Mouse (Mus musculus) forebrain, embryonic 11.5 days (tissue): ENCODE measurements around the gene Iqgap2. TPM values are rescaled to one million over a fixed set of nuclear protein-coding genes. Genes with fewer than 3 reads are reported as not detected.

Experiments
- ATAC-seq: fragments of 200-750 bp; cut with Nextera tagmentation; replicated peaks from 2 replicates; pipeline ENCODE4 v1.8.0; 2017; ENCODE audit warnings: moderate TSS enrichment; ENCODE audit not compliant: low FRiP score
- DNase-seq: peaks from one replicate; pipeline ENCODE4 v3.0.0-alpha.2; 2017; ENCODE audit warnings: low spot score
- H3K27ac ChIP-seq: fragments of 300-500 bp; sonication (generic); 2 replicates; pipeline ENCODE4 v1.5.1; 2014; ENCODE audit warnings: low read depth, low read length
- H3K27me3 ChIP-seq: fragments of 300-500 bp; sonication (generic); 2 replicates; pipeline ENCODE4 v1.6.1; 2014; ENCODE audit warnings: mild to moderate bottlenecking, low read length, mixed read lengths; ENCODE audit not compliant: control insufficient read depth, insufficient read depth
- H3K36me3 ChIP-seq: fragments of 300-500 bp; sonication (generic); 2 replicates; pipeline ENCODE4 v1.6.1; 2014; ENCODE audit warnings: mild to moderate bottlenecking, low read length, moderate library complexity, mixed read lengths; ENCODE audit not compliant: control insufficient read depth, insufficient read depth
- H3K4me1 ChIP-seq: fragments of 300-500 bp; sonication (generic); replicated peaks from 2 replicates; pipeline ENCODE4 v1.6.1; 2014; ENCODE audit warnings: low read length, mixed read lengths; ENCODE audit not compliant: control insufficient read depth, insufficient read depth
- H3K4me2 ChIP-seq: fragments of 300-500 bp; sonication (generic); 2 replicates; pipeline ENCODE4 v1.6.1; 2014; ENCODE audit warnings: low read depth, mild to moderate bottlenecking, low read length, moderate library complexity, mixed read lengths; ENCODE audit not compliant: severe bottlenecking
- H3K4me3 ChIP-seq: fragments of 300-500 bp; sonication (generic); 2 replicates; pipeline ENCODE4 v1.5.1; 2014; ENCODE audit warnings: low read depth, low read length
- H3K9ac ChIP-seq: fragments of 300-500 bp; sonication (generic); 2 replicates; pipeline ENCODE4 v1.6.1; 2014; ENCODE audit warnings: low read length
- H3K9me3 ChIP-seq: fragments of 300-500 bp; sonication (generic); 2 replicates; pipeline ENCODE4 v1.6.1; 2016; ENCODE audit warnings: low read length, mixed read lengths; ENCODE audit not compliant: control insufficient read depth
- WGBS: fragments of 180-500 bp; shearing (Covaris S2); extraction: QIAGEN DNeasy Blood & Tissue Kit; methylation state at CpG from one replicate; pipeline ENCODE4 v1.1.7; 2014; 5-methylcytosine and 5-hydroxymethylcytosine counted together
- polyA plus RNA-seq: library from polyadenylated mRNA; unstranded; fragments of >200 nt; fragmentation: Nextera tagmentation; extraction: Ambion mirVana; gene quantifications from 2 replicates; pipeline ENCODE4 v1.2.1, GENCODE M21; 2014

Gene Iqgap2
- polyA plus RNA-seq, 1 experiment from 2014 or later, result 20.1 TPM

DNA sequence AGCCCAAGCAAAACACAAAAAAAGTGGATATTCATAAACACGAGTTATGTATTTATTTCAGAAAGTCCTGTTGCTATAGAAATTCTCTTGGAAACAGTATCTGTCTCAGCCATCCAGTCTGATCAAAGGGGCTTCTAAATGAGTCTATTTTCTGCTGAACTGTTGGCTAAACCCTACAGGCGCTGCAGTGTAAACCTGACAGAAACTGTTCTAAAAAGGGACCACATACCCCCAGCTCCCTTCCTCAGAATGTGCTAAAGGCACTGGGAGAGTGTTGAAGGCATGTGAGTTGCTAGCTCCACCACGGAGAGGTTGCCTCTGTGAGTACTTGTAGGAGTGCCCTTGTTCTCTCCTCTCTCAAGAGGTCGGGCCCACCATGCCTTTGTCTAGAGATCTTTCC, 19.7 kb downstream of the Iqgap2 start:
- H3K27me3 ChIP-seq, result no peaks in the 10 kb centered on the region
- no peak for DNase-seq
- H3K9ac ChIP-seq, result no peak overlapping the region
- no peaks in the 10 kb centered on the region for H3K36me3 ChIP-seq
- ATAC-seq, result no peak
- no peaks in the 10 kb centered on the region for H3K9me3 ChIP-seq
- no peak overlapping the region for H3K27ac ChIP-seq
- WGBS, result 71% methylated on average over 4 of the region's 4 CpGs
- no peak overlapping the region for H3K4me3 ChIP-seq
- no peak overlapping the region for H3K4me2 ChIP-seq
- H3K4me1 ChIP-seq, result peaks cover 26% of the 10 kb centered on the region

DNA sequence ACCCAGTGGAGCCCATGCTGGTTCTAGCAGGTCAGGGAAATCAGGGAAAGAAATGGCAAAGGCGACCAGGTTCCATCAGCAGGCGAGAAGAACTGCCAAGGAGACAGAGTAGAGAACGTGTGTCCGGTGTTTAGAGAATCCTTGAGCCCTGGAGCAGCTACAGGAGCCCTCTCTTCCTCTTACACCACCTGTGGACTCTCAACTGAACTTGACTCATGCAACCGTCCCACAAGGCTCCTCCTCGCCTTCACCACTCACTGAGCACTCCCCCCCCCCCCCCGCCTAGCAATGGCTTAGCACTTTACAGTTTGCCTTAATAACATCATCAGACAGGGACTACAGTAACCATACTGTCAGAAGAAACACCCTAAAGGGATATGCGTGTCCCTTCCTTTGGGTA, 21.1 kb downstream of the Iqgap2 start:
- no peak overlapping the region for H3K4me3 ChIP-seq
- DNase-seq, result no peak
- H3K27me3 ChIP-seq, result no peaks in the 10 kb centered on the region
- 96% methylated on average over 8 of the region's 8 CpGs for WGBS
- ATAC-seq, result no peak
- no peaks in the 10 kb centered on the region for H3K9me3 ChIP-seq
- peaks cover 26% of the 10 kb centered on the region for H3K4me1 ChIP-seq
- H3K27ac ChIP-seq, result 0 out of 2 replicates have a peak overlapping the region, but pooled peaks have one; percentile 15
- no peaks in the 10 kb centered on the region for H3K36me3 ChIP-seq
- H3K9ac ChIP-seq, result no peak overlapping the region
- H3K4me2 ChIP-seq, result no peak overlapping the region

DNA sequence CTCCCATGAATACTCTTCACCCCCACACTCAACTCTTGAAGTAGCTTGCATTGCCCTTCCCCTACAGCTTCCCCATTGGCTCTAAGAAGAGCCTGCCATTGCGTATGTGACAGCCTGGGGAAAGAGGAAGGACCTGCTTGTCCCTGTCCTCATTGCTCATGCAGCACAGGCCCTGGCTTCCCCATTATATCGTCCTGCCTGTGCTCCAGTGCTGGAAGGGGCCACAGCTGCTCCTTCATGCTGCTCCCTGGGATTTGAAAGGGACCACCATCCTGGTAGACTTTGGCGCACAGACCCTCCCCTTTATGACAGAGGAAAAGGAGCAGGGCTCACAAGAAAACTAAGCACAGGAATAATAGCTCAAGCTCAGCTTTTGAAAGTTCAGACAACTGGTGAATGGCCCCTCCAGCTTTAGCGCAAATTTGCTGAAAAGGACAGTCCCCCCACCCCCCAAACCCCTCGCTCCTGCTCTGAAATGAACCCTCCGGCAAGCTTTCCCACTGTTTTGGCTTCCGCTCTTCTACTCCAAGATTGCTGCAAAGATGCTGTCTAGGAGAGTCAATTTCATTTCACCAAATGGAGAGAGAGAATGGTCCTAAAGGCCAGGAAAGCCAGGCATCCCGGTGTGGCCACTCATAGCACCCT, 22.7 kb downstream of the Iqgap2 start:
- peak overlapping the region; percentile 33; the same call in 1 of the 2 replicates for H3K9ac ChIP-seq
- peak; percentile 95 for ATAC-seq

DNA sequence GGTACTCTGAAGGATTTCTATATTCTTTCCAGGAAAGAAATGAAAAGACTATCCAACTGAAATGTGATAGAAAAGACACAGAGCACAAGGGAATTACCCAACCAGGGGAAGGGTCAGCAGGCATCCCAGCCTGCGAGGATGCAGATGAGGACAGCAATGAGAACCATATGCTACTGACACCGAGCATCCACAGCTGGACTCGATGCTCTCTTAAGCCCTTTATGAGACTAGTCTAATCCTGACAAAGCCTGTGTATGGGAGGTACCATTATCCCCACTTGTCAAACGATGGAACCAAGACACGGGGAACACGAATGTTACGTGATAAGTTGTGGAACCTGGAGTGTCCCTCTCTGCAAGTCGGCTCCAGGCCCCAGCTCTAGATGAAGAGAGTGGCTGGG, 29.5 kb downstream of the Iqgap2 start:
- Histone ChIP-seq H3K4me3 (no peak overlapping the region), H3K27me3 (no peaks in the 10 kb centered on the region), H3K36me3 (no peaks in the 10 kb centered on the region), H3K9ac (no peak overlapping the region), H3K27ac (no peak overlapping the region), H3K4me2 (no peak overlapping the region), H3K4me1 (no peaks in the 10 kb centered on the region), H3K9me3 (no peaks in the 10 kb centered on the region)
- no peak for ATAC-seq
- no peak for DNase-seq
- 77% methylated on average over 8 of the region's 8 CpGs for WGBS

More for the DNA sequence above, 22.7 kb downstream of the Iqgap2 start:
- H3K4me1 ChIP-seq, result peaks cover 26% of the 10 kb centered on the region
- no peaks in the 10 kb centered on the region for H3K36me3 ChIP-seq
- whole genome bisulfite sequencing, result 24% methylated on average over 8 of the region's 8 CpGs
- no peak overlapping the region for H3K4me3 ChIP-seq
- H3K9me3 ChIP-seq, result no peaks in the 10 kb centered on the region
- no peaks in the 10 kb centered on the region for H3K27me3 ChIP-seq
- peak; percentile 80 for DNase-seq
- peak overlapping the region; percentile 31 for H3K4me2 ChIP-seq
- H3K27ac ChIP-seq, result peak overlapping the region; percentile 87

DNA sequence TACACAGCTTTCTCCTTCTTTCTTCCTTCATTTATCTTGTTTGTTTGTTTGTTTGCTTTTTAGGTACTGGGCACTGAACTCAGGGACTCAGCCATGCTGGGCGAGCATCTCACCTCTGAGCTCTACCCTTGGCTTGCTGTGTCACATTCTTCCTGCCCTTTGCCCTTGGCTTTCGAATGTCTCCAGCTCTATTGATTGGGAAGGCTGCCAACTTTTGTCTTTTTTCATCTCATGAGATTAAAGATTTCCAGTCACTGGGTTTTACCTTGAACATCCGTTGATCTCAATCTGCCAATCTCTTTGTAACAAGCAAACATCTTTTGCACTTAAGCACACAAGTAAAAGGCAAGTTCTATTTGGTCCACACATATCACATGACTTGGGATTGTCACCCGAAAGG, 32.5 kb downstream of the Iqgap2 start:
- Histone ChIP-seq H3K36me3 (no peaks in the 10 kb centered on the region), H3K4me1 (no peaks in the 10 kb centered on the region), H3K27ac (no peak overlapping the region), H3K4me3 (no peak overlapping the region), H3K27me3 (no peaks in the 10 kb centered on the region), H3K9ac (no peak overlapping the region), H3K9me3 (no peaks in the 10 kb centered on the region), H3K4me2 (no peak overlapping the region)
- DNase-seq (no peak), ATAC-seq (no peak)
- 82% methylated on average over 4 of the region's 4 CpGs for WGBS

DNA sequence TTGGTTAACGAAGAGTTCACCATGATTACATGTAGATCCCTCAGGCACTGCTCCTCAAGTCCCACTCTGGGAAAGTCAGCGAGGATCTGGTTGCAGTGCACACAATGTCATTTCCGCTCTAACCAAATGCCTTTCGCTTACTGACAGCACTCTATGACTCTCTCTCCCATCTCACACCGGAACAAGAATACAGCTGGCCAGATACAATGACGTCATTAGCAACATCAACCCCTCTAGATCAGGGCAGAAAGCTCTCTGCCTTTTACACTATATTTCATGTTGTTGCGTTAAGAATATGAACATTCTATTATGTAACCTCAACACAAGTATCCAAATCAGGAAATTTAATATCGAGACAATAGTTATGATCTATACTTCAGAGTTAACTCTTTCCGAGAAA, 32.9 kb downstream of the Iqgap2 start:
- Histone ChIP-seq H3K4me2 (no peak overlapping the region), H3K9me3 (no peaks in the 10 kb centered on the region), H3K4me3 (no peak overlapping the region), H3K4me1 (no peaks in the 10 kb centered on the region), H3K36me3 (no peaks in the 10 kb centered on the region), H3K9ac (no peak overlapping the region), H3K27ac (no peak overlapping the region), H3K27me3 (no peaks in the 10 kb centered on the region)
- WGBS, result 92% methylated on average over 9 of the region's 9 CpGs
- ATAC-seq (no peak), DNase-seq (no peak)

DNA sequence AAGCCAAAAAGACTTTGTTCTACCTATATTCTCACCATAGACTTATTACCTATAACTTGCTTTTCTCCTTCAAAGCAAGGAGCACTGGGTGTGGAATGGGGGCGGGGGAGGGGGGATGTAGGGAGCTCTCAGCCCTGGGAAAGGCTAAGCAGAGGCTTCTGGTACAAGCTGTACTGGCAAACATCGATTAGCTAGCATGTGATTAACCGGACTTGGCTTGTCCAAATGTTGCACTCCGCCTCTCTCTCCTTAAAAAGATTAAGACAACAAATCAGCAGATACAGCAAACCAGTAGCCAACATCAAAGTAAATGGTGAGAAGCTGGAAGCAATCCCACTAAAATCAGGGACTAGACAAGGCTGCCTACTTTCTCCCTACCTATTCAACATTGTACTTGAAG, 36.2 kb downstream of the Iqgap2 start:
- WGBS, result 90% methylated on average over 4 of the region's 4 CpGs

DNA sequence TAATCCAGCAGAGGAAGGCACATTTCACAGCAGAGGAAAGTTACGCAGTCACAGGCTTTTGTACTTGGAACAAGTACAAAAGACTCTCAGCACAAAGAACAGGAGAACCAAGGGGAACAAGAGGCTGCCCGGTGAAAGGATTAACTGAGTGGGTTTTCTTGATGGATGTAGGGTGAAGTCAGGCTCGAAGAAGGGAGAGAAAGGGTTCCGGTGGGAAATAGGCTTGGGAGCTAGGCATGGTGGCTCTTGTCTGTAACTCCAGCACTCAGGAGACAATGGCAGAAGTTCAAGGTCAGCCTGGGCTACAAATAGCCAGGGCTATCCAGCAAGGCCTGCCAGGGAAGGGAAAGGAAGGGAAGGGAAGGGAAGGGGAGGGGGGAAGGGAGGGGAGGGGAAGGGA, 40.1 kb downstream of the Iqgap2 start:
- Histone ChIP-seq H3K4me1 (peaks cover 12% of the 10 kb centered on the region; the same call in 1 of the 2 replicates), H3K9me3 (no peaks in the 10 kb centered on the region), H3K9ac (no peak overlapping the region), H3K27me3 (no peaks in the 10 kb centered on the region), H3K36me3 (no peaks in the 10 kb centered on the region), H3K4me2 (no peak overlapping the region), H3K4me3 (no peak overlapping the region), H3K27ac (peak overlapping the region; percentile 25; the same call in 1 of the 2 replicates)
- no peak for DNase-seq
- WGBS, result 24% methylated on average over 4 of the region's 4 CpGs
- no peak for ATAC-seq

More for the DNA sequence above, 36.2 kb downstream of the Iqgap2 start:
- H3K27ac ChIP-seq, result no peak overlapping the region
- H3K4me3 ChIP-seq, result no peak overlapping the region
- no peaks in the 10 kb centered on the region for H3K9me3 ChIP-seq
- no peak for DNase-seq
- no peak for ATAC-seq
- H3K9ac ChIP-seq, result no peak overlapping the region
- H3K27me3 ChIP-seq, result no peaks in the 10 kb centered on the region
- H3K36me3 ChIP-seq, result no peaks in the 10 kb centered on the region
- no peak overlapping the region for H3K4me2 ChIP-seq
- H3K4me1 ChIP-seq, result peaks cover 4% of the 10 kb centered on the region; the same call in 1 of the 2 replicates

DNA sequence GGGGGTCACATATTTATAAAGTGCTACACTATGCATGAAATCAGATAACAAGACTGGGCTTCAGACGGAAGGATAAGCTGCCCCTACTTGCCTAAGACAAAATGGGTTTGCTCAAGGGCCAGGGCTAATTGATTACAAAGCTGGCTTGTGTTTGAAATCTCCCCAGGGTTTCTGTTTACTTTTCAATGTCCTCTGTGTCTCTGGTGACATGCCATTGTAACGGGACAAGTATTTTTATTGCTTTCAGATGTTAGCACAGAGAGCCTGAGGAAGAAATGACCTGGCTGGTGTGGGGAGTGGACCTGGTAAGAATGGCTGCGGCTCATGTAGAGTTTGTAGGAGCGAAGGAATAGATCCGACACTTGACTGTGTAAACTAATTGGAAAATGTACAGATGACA, 41.3 kb downstream of the Iqgap2 start:
- no peak overlapping the region for H3K4me2 ChIP-seq
- no peaks in the 10 kb centered on the region for H3K9me3 ChIP-seq
- no peak for ATAC-seq
- no peak overlapping the region for H3K9ac ChIP-seq
- no peaks in the 10 kb centered on the region for H3K27me3 ChIP-seq
- H3K36me3 ChIP-seq, result no peaks in the 10 kb centered on the region
- WGBS, result 60% methylated on average over 5 of the region's 5 CpGs
- no peak for DNase-seq
- H3K27ac ChIP-seq, result no peak overlapping the region
- H3K4me1 ChIP-seq, result peaks cover 12% of the 10 kb centered on the region; the same call in 1 of the 2 replicates
- no peak overlapping the region for H3K4me3 ChIP-seq
